Mouse (Mus musculus) lung, postnatal 36 days (tissue): ENCODE measurements at regions not wholly inside any gene's neighbourhood (a gene's known extent, or its start where the extent isn't known, plus 50 kb on each side); places are given as distances from the start of the nearest gene placed in this dataset.

Experiments
- DNase-seq: peaks from one replicate; pipeline ENCODE4 v3.0.0; 2022; ENCODE audit warnings: mixed read lengths

DNA sequence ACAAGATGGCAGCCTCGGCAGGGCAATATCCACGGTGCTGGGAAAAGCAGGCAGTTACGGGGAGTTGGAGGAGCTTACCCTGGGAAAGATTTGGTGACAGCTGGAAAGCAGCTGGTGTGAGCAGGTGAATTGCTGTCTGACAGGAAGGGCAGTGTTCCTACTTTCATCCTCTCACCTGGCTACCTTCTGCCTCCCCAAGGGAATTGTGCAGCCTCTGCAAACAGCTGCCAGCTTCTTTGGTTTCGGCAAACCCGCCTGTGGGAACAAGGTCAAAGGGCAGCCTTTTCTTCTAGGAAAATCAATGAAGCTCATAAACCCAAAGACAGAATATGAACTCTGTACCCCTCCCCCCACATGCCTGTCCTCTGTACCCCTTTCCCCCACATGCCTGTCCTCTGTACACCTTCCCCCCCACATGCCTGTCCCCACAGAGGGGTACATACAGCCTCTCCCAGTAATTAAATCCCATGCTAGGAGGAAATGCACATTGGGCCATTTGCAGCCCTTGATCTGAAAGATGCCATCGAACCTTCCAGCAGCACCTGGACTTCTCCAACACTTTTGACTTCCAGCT, 102.3 kb upstream of the Xylt1 start:
- DNase-seq = no peak

DNA sequence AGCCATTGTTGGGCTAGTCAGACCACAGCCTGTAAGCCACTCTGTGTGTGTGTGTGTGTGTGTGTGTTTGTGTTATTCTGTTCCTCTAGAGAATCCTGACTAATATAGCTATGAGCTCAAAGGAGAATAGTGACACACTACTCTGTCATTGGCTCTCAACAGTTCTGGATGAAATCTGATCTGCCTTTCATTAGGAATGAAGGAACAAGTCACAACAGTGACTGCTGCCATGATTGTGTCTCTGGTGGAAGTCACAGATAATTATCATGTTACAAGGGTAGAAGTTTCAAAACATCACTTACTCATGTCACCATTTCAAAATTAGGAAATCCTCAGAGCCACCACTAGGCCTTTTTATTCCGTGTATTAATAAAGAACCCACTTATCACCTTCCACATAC, 98.6 kb upstream of the Xylt1 start:
- DNase-seq = peak; percentile 3

DNA sequence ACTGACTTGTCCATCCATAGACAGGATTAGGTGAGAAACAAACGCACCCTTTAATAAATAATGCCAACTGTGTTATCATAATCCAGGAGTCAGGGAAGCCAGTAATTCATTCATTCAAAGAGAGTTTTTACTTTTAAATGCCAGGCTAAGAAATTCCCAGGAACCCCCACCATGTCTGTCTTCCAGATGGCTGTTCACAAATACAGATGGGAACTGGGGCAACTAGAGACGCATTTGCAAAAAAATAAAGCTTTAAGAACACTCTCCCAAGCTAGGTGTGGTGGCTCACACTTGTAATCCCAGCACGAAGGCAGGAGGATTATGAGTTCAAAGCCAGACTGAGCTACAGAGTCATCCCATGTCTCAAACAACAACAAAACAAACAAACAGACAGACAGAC, 95.6 kb upstream of the Xylt1 start:
- no peak for DNase-seq

DNA sequence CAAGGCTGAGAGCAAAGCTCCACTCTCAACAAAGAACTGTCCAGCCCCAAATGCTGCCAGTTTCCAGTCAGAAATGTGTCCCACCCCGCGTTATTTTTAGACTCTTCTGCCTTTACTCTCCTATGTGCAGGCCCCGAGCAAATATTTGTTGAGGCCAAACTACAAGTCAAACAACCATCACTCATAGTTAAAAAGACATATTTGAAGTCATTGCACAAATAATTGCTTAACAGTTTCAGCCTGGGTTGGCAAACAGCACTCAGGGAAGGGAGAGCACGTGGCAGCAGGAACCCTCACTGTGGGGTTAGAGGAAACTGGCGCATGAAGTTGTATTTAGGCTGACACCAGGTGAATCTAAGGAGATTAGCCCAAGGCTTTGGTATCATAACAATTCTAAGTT, 94.8 kb upstream of the Xylt1 start:
- DNase-seq = peak; percentile 21

DNA sequence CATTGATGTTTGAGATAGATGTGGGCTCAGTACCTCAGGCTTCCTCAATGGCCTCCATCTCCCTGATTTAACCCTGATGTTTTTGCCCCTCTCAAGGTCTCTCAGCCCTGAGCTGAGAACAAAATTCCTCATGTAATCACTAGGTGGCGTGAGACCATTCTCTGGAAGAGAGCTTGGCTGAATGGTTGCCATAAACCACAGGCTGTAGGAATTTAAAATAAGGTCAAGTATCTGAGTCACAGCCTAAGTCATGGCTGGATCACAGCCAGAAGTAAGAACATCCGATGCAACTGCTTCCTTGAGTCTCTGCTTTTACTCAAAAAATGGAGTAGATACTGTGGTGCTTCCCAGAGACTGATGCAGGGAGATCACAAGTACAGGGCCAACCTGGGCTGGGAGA, 77.1 kb upstream of the Xylt1 start:
- peak; percentile 56 for DNase-seq

DNA sequence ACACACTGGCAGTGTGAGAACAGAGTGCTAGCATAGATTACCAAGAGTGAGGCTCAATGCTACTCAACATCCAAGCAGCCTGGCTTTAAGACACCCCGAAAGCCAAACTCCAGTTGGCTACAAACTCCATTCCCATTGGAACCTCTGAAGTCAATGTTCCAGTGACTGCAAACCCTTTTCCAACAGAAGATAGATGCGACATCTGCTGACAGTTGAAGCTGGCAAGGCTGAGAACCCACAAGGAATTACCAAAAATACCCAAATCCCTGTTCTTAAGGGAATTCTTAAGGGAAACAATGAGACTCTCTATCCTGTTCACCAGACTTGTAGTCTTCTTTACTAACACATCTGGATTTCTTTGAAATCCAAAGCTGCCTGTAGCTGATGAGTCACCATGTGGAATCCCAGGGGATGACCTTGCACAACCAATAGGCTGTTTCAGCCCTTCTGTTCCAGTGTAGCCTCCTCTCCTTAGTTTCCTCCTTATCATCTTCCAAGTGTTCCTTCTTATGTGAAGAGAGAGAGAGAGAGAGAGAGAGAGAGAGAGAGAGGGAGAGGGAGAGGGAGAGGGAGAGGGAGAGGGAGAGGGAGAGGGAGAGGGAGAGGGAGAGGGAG, 70.1 kb upstream of the Xylt1 start:
- DNase-seq = peak; percentile 7

DNA sequence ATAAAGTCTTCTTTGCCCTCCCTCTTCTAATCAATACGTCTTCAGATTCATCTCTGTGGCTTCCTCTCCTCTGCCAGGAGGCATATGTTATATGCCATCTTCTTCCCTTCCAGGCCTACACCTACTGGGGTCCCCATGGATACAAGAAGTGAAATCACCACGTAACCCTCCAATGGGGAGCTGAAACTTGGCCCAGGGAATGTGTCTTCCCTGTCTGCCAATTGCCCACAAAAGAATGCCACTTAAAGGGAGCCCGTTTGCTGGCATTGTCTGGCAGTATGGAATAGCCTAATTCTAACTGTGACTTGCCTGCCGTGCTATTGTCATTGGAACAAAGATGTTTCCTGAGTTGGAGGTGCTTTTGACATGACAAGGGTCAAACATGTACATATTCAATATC, 69.5 kb upstream of the Xylt1 start:
- no peak for DNase-seq

DNA sequence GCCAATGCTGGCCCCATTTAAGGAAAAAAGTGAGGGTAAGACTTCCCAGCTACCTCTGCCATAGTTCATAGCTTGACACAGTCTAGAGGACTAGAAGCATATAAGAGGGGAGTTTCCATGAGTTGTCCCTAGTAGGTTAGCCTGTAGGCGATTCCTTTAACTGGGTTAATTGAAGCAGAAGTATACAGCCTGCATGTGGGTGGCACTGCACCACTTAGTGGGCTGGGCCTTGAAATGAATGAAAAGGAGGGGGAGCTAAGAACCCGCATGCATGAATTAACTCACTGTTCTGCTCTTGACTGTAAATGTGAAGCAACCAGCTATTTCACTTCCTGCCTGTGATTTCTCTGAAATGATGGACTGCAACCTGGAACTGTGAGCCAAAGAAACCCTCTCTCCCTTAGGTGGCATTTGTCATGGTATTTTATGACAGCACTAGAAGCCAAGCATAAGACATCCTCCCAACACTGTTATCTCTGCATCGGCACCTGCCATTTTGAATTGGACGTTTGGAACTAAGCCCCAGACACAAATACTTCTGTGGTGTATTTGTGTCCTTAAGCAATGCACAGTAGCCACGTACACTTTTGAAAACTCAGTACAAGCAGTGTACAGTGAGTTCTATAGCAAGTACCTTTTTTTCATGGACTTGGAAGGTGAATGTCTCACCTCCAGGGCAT, 64.5 kb upstream of the Xylt1 start:
- no peak for DNase-seq

DNA sequence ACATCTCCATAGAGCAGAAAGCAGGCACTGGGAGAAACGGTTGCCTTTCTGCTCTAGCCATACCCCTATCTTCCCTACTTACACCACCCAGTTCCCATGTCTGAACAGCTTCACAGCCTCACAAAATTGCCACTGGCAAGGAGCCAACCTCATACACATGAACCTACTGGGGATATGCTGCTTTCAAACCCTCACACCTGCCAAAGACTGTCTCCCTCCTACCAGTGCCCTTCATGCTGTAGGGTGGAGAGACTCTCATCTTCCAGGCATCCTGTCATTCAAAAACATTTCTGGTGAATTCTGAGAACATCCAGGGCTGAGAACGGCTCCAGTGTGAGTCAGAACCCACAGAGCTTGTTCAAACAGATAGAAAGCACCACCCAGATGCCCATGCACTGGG, 63.4 kb upstream of the Xylt1 start:
- DNase-seq = no peak

DNA sequence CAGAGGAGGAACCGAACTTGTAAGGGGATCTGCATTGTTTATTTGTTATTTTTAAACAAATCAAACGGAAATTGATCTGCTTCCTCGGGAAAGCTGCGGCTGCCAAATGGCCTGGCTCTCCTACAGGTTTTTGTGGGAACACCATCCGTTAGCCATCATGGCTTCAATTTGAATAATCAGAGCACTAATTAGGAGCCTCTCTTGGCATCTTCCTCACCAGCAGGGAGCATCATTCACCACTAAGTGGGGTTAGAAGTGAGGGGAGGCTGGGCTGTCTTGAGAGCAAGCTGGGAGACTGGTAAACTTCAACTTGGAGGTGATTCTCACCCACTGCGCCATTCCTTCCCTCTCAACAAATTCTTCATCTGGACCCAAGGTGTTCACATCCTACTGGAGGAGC, 60.2 kb upstream of the Xylt1 start:
- DNase-seq = no peak
